Mouse (Mus musculus) heart, adult 11 months (tissue): ENCODE results near the gene Pphln1.

Source experiments
- DNase-seq: peaks from one replicate; pipeline ENCODE4 v3.0.0; 2022

The Pphln1 gene

DNA sequence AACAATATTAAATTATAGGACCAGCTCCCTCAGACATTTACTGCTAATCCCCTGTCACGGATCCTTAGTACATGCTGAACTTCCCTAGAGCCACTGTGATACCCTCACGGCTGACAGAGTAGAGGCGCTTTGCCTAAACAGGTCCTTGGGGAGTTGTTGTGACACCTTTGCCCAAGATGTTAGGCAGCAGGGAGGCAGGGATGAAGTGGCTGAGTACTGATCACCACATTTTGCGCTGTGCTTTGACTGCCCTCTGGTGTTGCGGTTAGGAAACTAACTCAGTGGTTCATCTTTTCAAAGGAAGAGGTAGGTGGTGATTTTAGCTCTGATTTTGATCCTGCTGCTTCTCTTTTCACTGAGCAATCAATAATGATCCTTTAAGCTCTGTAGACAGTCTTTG, 40.5 kb downstream of the Pphln1 start:
- DNase-seq, result peak; percentile 83

GRCm38 (mm10) chr15:93442271-93442670, 44.1 kb downstream of the Pphln1 start:
- DNase-seq, result peak; percentile 55

GRCm38 (mm10) chr15:93443676-93444075, 45.5 kb downstream of the Pphln1 start:
- peak; percentile 61 for DNase-seq

GRCm38 (mm10) chr15:93448862-93449261, 50.7 kb downstream of the Pphln1 start:
- peak; percentile 86 for DNase-seq

DNA sequence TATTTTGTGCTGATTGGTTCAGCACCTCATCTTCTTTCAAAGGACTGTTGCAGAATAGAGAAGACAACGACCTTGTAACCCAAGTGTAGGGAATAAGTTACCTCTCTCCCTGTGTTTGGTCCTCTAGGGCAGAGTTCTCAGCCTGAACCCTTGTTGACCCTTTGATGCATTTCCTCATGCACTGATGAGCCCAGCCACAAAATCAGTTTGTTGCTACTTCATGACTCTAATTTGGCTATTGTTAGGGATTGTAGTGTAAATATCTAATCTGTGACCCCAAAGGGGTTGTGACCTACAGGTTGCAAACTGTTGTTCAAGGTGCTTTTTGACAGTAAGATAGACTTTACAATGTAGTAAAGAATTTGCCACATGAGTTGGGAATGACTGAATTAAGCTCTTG, 55.1 kb downstream of the Pphln1 start:
- DNase-seq, result peak; percentile 61

DNA sequence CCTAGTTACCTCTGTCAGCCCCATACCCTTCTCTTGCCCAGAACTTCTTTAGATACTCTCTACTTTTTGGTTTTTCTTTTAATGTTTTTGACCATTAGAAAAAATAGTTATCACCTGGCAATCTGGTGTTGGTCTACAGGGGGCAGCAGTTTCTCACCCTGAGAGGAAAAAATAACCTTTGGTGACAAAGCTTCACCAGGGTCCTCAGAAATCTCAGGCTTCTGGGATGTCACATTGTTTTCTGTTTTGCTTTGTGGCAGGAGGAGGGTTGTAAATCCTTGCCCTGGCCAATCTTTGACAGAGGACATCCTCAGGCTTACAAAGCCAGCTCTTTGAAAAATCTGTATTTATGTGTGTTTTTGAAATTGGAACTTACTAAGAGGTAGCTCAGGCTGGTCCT, 57.9 kb downstream of the Pphln1 start:
- peak; percentile 12 for DNase-seq

- no peak for DNase-seq
Observed at GRCm38 (mm10) chr15:93459422-93459821, 61.3 kb downstream of the Pphln1 start.

- peak; percentile 76 for DNase-seq
Observed at GRCm38 (mm10) chr15:93461066-93461465, 62.9 kb downstream of the Pphln1 start.

DNA sequence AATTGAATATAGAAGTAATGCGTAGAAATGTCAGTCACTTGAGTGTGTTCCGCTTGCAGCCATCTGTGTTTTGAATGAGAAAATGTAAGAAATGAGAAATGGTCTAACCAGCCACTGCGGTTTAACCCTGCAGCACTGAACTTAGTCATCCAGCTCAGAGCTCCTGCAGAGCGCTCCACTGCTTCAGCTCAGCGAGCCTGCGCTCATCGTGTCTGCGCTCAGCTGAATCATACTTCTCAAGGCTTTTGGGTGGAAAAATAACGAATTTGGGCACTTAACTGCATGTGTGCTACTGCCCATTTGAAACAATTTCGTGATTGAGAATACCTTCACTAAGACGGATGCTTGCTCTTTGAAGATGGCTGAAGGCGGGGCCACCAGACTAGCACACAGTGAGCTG, 73.5 kb downstream of the Pphln1 start:
- DNase-seq, result no peak

DNA sequence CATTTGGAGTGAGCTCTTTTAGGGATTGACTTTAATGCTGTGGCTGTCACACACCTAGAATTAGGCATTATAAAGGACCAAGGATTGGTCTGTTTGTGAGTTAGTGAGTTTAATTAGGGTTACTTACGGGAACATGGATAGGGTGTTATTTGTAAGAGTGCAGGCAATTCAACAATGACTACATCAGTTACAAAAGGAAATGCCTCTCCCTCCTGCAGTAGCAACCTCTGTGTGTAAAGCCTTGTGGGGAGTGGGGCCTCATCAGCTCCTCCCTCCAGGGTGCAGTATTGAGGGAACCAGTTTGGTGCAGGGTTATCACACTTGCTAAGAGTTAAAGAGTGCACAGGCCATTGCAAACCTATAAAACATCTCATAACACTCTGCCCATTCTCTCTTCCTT, 73.9 kb downstream of the Pphln1 start:
- no peak for DNase-seq

DNA sequence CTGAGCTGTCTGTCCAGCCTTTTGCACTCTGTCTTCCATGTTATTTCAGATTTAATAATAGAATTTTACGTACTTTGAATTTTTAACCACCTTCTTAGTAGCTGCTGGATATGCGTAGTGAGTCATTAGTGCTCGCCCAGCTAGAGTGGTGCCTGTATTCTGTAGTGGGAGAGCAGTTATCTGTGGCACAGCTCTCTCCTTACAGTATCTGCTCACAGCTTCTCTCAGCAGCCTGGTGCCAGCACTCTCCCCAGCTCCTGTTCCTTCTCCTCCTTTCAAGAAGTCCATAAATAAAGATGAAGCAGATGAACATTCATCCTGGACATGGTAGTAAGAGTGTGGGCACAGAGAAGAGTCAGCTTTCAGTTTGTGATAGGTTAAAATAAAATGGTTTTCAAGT, 76.1 kb downstream of the Pphln1 start:
- DNase-seq, result no peak

- DNase-seq, result no peak
Observed at GRCm38 (mm10) chr15:93475688-93476087, 77.5 kb downstream of the Pphln1 start.

GRCm38 (mm10) chr15:93477729-93478128, 79.6 kb downstream of the Pphln1 start:
- DNase-seq, result no peak

GRCm38 (mm10) chr15:93478676-93479075, 80.5 kb downstream of the Pphln1 start:
- DNase-seq, result no peak

DNA sequence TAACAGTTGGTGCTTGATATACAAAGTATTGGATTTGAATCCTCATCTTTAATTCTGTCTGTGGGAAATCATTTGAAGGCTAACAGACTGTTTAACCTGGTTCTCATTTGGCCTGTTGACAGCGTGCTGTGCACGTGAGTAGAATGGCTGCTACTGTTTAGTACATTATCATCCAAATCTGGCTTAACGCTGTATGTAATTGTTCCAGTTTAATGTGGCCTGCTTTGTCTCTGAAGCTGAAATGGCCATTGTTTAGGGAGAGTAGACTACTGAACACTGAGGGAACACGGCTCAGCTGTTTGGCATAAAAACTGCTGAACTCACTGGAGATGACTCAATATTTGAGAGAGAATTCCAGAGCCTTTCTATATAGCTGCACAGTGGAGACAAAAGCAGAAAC, 81.3 kb downstream of the Pphln1 start:
- DNase-seq, result no peak

GRCm38 (mm10) chr15:93481112-93481511, 83.0 kb downstream of the Pphln1 start:
- DNase-seq, result no peak

DNA sequence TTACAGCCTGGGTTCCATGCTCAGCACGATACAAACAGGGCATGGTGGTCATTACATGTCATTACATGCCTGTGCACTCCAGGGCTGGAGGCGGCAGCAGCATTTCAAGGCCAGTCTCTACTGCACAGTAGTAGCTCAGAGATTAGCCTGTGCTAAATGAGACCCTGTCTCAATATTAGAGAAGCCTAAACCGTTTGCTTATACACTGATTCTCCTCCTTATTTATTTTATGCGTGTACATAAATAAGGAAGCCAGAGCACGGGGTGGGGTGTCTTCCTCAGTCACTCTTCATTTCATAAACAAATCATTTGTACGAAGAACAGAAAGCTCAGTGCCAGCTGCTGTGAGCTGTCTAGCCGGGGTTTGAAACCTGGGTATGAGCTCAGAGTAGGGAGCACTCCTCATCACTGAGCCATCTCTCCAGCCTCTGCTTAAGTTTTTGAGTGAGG, 86.1 kb downstream of the Pphln1 start:
- no peak for DNase-seq

- no peak for DNase-seq
Observed at GRCm38 (mm10) chr15:93485252-93485651, 87.1 kb downstream of the Pphln1 start.

DNA sequence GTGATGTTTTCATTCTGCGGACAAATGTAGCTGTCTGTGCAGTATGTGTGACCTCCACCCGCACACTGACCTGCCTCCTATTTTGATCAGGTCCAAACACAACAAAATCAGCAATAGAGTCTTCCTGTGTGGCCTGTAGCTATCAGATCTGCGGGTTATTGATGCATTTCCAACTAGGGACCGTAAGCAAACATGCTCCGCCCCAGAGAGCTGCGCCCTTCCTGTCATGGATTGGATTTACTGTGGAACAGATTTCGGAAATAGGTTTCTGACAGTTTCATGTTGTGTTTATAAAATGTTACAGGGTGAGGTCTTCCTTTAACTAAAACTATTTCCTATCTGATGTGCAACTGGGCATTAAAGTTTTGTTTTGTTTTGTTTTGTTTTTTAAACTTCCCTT, 87.9 kb downstream of the Pphln1 start:
- peak; percentile 95 for DNase-seq

GRCm38 (mm10) chr15:93489597-93489996, 91.4 kb downstream of the Pphln1 start:
- no peak for DNase-seq

DNA sequence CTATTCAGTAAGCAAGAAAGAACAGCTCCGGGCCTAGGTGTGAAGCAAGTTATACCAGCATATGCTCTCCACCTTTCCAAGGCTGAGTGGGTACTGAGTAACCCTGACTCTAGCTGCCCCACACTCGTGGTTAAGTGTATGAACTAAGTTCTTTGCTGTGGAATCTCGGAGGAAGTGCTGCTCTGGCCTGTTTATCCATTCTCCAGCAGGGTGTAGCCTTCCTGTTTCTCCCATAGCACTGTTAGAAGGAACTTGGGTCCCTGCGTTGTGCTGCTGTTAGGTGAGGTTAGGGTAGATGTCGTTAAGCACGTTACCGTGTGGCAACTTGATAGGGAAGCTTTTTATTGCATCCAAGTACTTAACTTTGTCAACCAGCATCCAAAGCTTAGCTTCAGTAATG, 96.5 kb downstream of the Pphln1 start:
- DNase-seq, result peak; percentile 93

DNA sequence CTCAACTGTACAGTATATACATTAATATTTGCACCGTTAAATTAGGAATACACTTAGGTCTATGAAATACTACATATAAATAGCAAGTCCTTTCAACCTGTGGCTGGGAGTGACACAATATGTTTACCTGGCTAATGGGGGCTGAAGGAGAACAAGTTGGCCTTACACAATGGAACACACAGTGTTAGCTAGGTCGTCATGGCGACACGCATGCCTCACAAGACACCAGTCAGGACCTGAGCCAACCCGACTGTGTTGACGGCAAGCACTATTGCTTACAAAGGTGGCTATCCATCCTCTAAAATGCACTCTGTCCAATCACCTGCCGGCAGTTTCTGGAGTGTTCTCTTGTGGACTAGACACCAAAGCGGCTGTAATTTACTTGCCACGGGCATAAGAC, 101.7 kb downstream of the Pphln1 start:
- DNase-seq, result no peak

DNA sequence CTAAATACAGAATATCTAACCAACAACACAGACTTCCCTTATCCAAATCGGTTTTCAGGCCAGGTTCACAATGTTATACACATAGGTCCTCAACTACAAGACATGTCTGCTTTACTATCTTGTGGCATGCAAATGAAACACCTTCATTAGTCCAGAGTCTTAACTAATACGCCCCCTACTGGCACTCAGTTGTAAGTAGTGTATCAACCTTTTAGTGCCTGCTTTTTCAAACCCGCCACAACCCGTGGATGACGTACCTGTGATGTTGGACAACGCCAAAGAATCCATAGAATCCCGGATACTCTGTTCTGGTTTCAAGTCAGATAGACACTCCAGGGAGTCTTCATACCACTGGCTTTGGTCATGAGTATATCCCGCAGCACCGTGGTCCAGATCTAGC, 104.6 kb downstream of the Pphln1 start:
- peak; percentile 56 for DNase-seq

DNA sequence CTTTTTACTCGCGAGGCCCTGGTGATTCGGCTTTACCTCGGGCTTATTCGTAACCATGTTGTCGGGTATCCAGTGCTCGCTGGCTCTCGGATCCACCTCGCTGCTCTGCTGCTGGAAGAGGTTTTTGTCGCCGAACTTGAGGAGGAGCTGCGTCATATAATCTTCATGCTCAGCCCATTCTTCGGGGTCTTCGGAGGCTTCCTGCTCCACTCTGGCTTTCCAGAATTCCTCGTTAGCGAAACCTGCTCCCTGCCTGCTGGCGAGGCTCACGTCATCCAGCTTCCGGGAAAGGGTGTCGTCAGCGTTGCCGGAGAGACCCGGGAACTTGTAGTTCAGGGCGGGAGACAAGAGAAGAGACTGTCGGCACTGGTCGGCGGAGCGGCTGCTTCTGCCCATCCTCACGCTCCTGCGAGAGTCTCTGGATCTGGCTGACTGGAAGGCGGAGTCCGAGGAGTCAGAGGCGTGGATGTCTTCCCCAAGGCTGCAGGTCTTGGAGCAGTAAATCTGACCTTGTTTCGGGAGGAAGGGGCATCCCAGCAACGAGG, 105.1 kb downstream of the Pphln1 start:
- DNase-seq, result peak; percentile 90

DNA sequence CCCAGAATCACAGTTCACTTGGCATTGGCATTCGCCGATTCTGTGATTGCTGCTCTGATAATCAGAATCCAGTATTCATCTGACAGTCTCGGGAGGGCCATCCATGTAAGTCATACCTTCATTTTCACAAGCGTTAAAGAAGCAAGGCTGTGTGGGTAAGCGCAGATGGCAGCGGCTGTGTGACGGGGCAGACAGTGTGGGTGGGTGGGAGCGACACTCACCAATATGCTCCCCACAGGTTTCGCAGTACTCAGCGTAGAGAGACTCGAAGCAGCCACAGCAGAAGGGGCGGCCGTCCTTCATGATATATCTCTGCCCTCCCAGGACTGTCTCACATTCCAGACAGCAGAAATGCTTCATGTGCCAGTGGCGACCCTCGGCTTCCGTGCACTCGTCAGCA, 106.7 kb downstream of the Pphln1 start:
- no peak for DNase-seq
